Comparison of ENCODE assay signal across 8 mouse cellular contexts in genomic region chr16:77099018-77099869, GRCm38 (mm10).
DNase-seq lines count a peak whose midpoint lies in the region; ATAC-seq and TF ChIP-seq lines count a peak whose summit lies in the region.

No protein-coding gene starts in this region.

- H3K9me3 ChIP-seq in kidney, embryonic 15.5 days (replicated peaks) = no peaks in the 10 kb centered on the region
- H3K9me3 ChIP-seq in forebrain, embryonic 13.5 days (replicated peaks) = no peaks in the 10 kb centered on the region

- no peaks in the 10 kb centered on the region for H3K4me1 ChIP-seq in kidney, adult 2 months (ENCODE audit: control insufficient read depth, insufficient read depth, low read length)
- H3K4me1 ChIP-seq in kidney, embryonic 15.5 days = no peaks in the 10 kb centered on the region
- H3K4me1 ChIP-seq in forebrain, embryonic 13.5 days = peaks cover 17% of the 10 kb centered on the region

- H3K9ac ChIP-seq in kidney, embryonic 15.5 days = no peak overlapping the region
- H3K9ac ChIP-seq in forebrain, embryonic 13.5 days = no peak overlapping the region

- no peak for ATAC-seq in kidney, embryonic 15.5 days (replicated peaks; ENCODE audit: low FRiP score)
- peak; percentile 91 for ATAC-seq in forebrain, embryonic 13.5 days
- ATAC-seq in hematopoietic stem cell, adult 5-6 weeks (replicated peaks in 1 of 2; ENCODE audit: insufficient read depth in 1 of 2, low FRiP score in 2 of 2, low TSS enrichment in 1 of 2, low read depth in 1 of 2, poor library complexity in 2 of 2, severe bottlenecking in 2 of 2) = peak; percentile 17 to 68; a peak in 1 of 4 replicates

- H3K4me2 ChIP-seq in kidney, embryonic 15.5 days = no peak overlapping the region
- H3K4me2 ChIP-seq in forebrain, embryonic 13.5 days = no peak overlapping the region

- H3K4me3 ChIP-seq in kidney, adult 2 months (ENCODE audit: insufficient read depth, low read depth, low read length) = no peak overlapping the region
- no peak overlapping the region for H3K4me3 ChIP-seq in kidney, embryonic 15.5 days (replicated peaks)
- H3K4me3 ChIP-seq in forebrain, embryonic 13.5 days = no peak overlapping the region

- peak; percentile 91 for DNase-seq in kidney, adult 2 months
- DNase-seq in c-Kit-positive CD71-positive TER-119-positive erythroid progenitor cells, embryonic 14.5 days (ENCODE audit: low spot score) = peak; percentile 48
- peak; percentile 46 to 79 for DNase-seq in layer of hippocampus, postnatal 25 days (ENCODE audit: extremely low spot score in 1 of 2, low spot score in 1 of 2)
- DNase-seq in mesoderm, embryonic 11.5 days (ENCODE audit: low read depth, low spot score) = peak; percentile 74
- peak; percentile 67 to 73 for DNase-seq in right cerebral cortex, postnatal 36 days (ENCODE audit: low spot score in 2 of 2)

- peak; percentile 28; the same call in 1 of the 2 replicates for TF ChIP-seq CTCF in kidney, adult 2 months (conservative IDR thresholded peaks at IDR 0.05; ENCODE audit: insufficient read depth, insufficient read length, low read depth, low read length)

- no peak overlapping the region for H3K27ac ChIP-seq in kidney, adult 2 months (ENCODE audit: insufficient read depth, low read depth, low read length)
- H3K27ac ChIP-seq in kidney, embryonic 15.5 days = no peak overlapping the region
- H3K27ac ChIP-seq in forebrain, embryonic 13.5 days = no peak overlapping the region

- H3K27me3 ChIP-seq in kidney, adult 2 months (replicated peaks; ENCODE audit: control insufficient read depth, insufficient read depth, low read length) = no peaks in the 10 kb centered on the region
- H3K27me3 ChIP-seq in kidney, embryonic 15.5 days = no peaks in the 10 kb centered on the region
- H3K27me3 ChIP-seq in forebrain, embryonic 13.5 days = no peaks in the 10 kb centered on the region

- H3K36me3 ChIP-seq in kidney, adult 2 months (ENCODE audit: control insufficient read depth, insufficient read depth, low read length) = peaks cover 5% of the 10 kb centered on the region; the same call in 1 of the 2 replicates
- H3K36me3 ChIP-seq in kidney, embryonic 15.5 days = peaks cover 48% of the 10 kb centered on the region
- peaks cover 4% of the 10 kb centered on the region; the same call in 1 of the 2 replicates for H3K36me3 ChIP-seq in forebrain, embryonic 13.5 days (ENCODE audit: poor library complexity, severe bottlenecking)

- WGBS in kidney, adult 2 months = 54% methylated on average over 8 of the region's 8 CpGs
- WGBS in kidney, embryonic 15.5 days = 67% methylated on average over 8 of the region's 8 CpGs
- 38% methylated on average over 8 of the region's 8 CpGs for WGBS in forebrain, embryonic 13.5 days

- no peak for TF ChIP-seq POLR2A in kidney, adult 2 months (IDR thresholded peaks at IDR 0.05; ENCODE audit: low read depth, low read length)
